Mouse (Mus musculus) limb, embryonic 14.5 days (tissue): ENCODE measurements around the gene Fam180a. TPM values are rescaled to one million over a fixed set of nuclear protein-coding genes. Genes with fewer than 3 reads are reported as not detected.
A peak's percentile ranks its signal among the peaks of the same experiment; 100 is the strongest.

Experiments used
- ATAC-seq: fragments of 200-750 bp; cut with Nextera tagmentation; 2 replicates; pipeline ENCODE4 v1.8.0; 2017; ENCODE audit warnings: low read depth, moderate number of reproducible peaks, moderate TSS enrichment; ENCODE audit not compliant: low FRiP score
- DNase-seq: peaks from one replicate; pipeline ENCODE4 v3.0.0-alpha.2; 2015; ENCODE audit warnings: low spot score
- H3K27ac ChIP-seq: fragments of 300-500 bp; sonication (generic); replicated peaks from 2 replicates; pipeline ENCODE4 v1.5.1; 2014; ENCODE audit warnings: low read depth, mild to moderate bottlenecking, low read length, moderate library complexity, mixed read lengths
- H3K27me3 ChIP-seq: fragments of 300-500 bp; sonication (generic); 2 replicates; pipeline ENCODE4 v1.6.1; 2014; ENCODE audit warnings: low read length, mixed read lengths; ENCODE audit not compliant: control insufficient read depth, insufficient read depth
- H3K36me3 ChIP-seq: fragments of 300-500 bp; sonication (generic); 2 replicates; pipeline ENCODE4 v1.6.1; 2014; ENCODE audit warnings: mild to moderate bottlenecking, low read length, moderate library complexity, mixed read lengths; ENCODE audit not compliant: control insufficient read depth, insufficient read depth
- H3K4me1 ChIP-seq: fragments of 300-500 bp; sonication (generic); 2 replicates; pipeline ENCODE4 v1.6.1; 2014; ENCODE audit warnings: antibody characterized with exemption, low read length, mixed read lengths; ENCODE audit not compliant: control insufficient read depth, insufficient read depth
- H3K4me2 ChIP-seq: fragments of 300-500 bp; sonication (generic); replicated peaks from 2 replicates; pipeline ENCODE4 v1.6.1; 2014; ENCODE audit warnings: low read depth, mild to moderate bottlenecking, low read length, moderate library complexity; ENCODE audit not compliant: severe bottlenecking
- H3K4me3 ChIP-seq: fragments of 300-500 bp; sonication (generic); replicated peaks from 2 replicates; pipeline ENCODE4 v1.5.1; 2014; ENCODE audit warnings: low read length
- H3K9ac ChIP-seq: fragments of 300-500 bp; sonication (generic); 2 replicates; pipeline ENCODE4 v1.6.1; 2014; ENCODE audit warnings: mild to moderate bottlenecking, low read depth, low read length, moderate library complexity; ENCODE audit not compliant: severe bottlenecking
- H3K9me3 ChIP-seq: fragments of 300-500 bp; sonication (generic); 2 replicates; pipeline ENCODE4 v1.6.1; 2016; ENCODE audit warnings: low read length; ENCODE audit not compliant: control insufficient read depth
- POLR2A ChIP-seq: fragments of 200-500 bp; IDR thresholded peaks from 2 replicates; pipeline ENCODE4 v1.8.0; 2012; ENCODE audit warnings: inconsistent platforms, mild to moderate bottlenecking, moderate library complexity, borderline replicate concordance; ENCODE audit not compliant: insufficient read depth, insufficient read length; ENCODE audit errors: extremely low read depth
- WGBS: fragments of 180-500 bp; shearing (Covaris S2); extraction: QIAGEN DNeasy Blood & Tissue Kit; methylation state at CpG from one replicate; pipeline ENCODE4 v1.1.7; 2014; 5-methylcytosine and 5-hydroxymethylcytosine counted together
- polyA plus RNA-seq, 2 experiments: library from polyadenylated mRNA; depleted of rRNA in 1 of 2; stranded (reverse) in 1 of 2; unstranded in 1 of 2; fragments of >200 nt; fragmentation: Nextera tagmentation in 1 of 2; extraction: Ambion mirVana in 1 of 2; gene quantifications; 2 replicates each; pipeline versions ENCODE4 v1.2.1 to v1.2.3; 2012 to 2014

Gene Fam180a
- polyA plus RNA-seq, 2 experiments = 3.5 to 6.0 TPM

GRCm38 (mm10) chr6:35277903-35278587 is 47.9 kb downstream of the Fam180a start:
- no peak for ATAC-seq
- WGBS = 53% methylated on average over 10 of the region's 10 CpGs

GRCm38 (mm10) chr6:35273391-35274082 is 52.4 kb downstream of the Fam180a start:
- H3K9me3 ChIP-seq = no peaks in the 10 kb centered on the region
- no peak for TF ChIP-seq POLR2A
- ATAC-seq = no peak
- WGBS = 63% methylated on average over 11 of the region's 11 CpGs
- H3K9ac ChIP-seq = no peak overlapping the region
- no peaks in the 10 kb centered on the region for H3K27me3 ChIP-seq
- H3K4me3 ChIP-seq = no peak overlapping the region
- no peaks in the 10 kb centered on the region for H3K4me1 ChIP-seq
- DNase-seq = no peak
- 0 out of 2 replicates have a peak overlapping the region, but pooled peaks have one; percentile 19 for H3K27ac ChIP-seq
- H3K4me2 ChIP-seq = no peak overlapping the region
- H3K36me3 ChIP-seq = no peaks in the 10 kb centered on the region

More at GRCm38 (mm10) chr6:35277903-35278587, 47.9 kb downstream of the Fam180a start:
- Histone ChIP-seq H3K36me3 (no peaks in the 10 kb centered on the region), H3K4me1 (no peaks in the 10 kb centered on the region), H3K4me2 (no peak overlapping the region), H3K27ac (no peak overlapping the region), H3K4me3 (no peak overlapping the region), H3K9ac (no peak overlapping the region), H3K27me3 (no peaks in the 10 kb centered on the region), H3K9me3 (no peaks in the 10 kb centered on the region)
- DNase-seq = no peak
- TF ChIP-seq POLR2A = no peak

GRCm38 (mm10) chr6:35271868-35272765 is 53.8 kb downstream of the Fam180a start:
- H3K4me2 ChIP-seq = no peak overlapping the region
- TF ChIP-seq POLR2A = no peak
- no peak for ATAC-seq
- no peak for DNase-seq
- no peak overlapping the region for H3K4me3 ChIP-seq
- no peaks in the 10 kb centered on the region for H3K36me3 ChIP-seq
- no peaks in the 10 kb centered on the region for H3K27me3 ChIP-seq
- no peaks in the 10 kb centered on the region for H3K9me3 ChIP-seq
- no peak overlapping the region for H3K9ac ChIP-seq
- no peak overlapping the region for H3K27ac ChIP-seq
- H3K4me1 ChIP-seq = no peaks in the 10 kb centered on the region
- WGBS = 86% methylated on average over 20 of the region's 20 CpGs

GRCm38 (mm10) chr6:35271094-35271855 is 54.7 kb downstream of the Fam180a start:
- H3K36me3 ChIP-seq = no peaks in the 10 kb centered on the region
- no peak overlapping the region for H3K9ac ChIP-seq
- no peak for TF ChIP-seq POLR2A
- H3K27ac ChIP-seq = no peak overlapping the region
- no peak overlapping the region for H3K4me2 ChIP-seq
- no peak for ATAC-seq
- H3K4me1 ChIP-seq = peaks cover 4% of the 10 kb centered on the region; the same call in 1 of the 2 replicates
- DNase-seq = no peak
- no peaks in the 10 kb centered on the region for H3K27me3 ChIP-seq
- 93% methylated on average over 12 of the region's 12 CpGs for WGBS
- H3K9me3 ChIP-seq = no peaks in the 10 kb centered on the region
- no peak overlapping the region for H3K4me3 ChIP-seq
